Mouse (Mus musculus) spleen, postnatal 0 days (tissue): ENCODE measurements around the gene Hspbap1. TPM values are rescaled to one million over a fixed set of nuclear protein-coding genes. Genes with fewer than 3 reads are reported as not detected.

Experiments
- polyA plus RNA-seq: library from polyadenylated mRNA; unstranded; fragments of >200 nt; fragmentation: Nextera tagmentation; extraction: Ambion mirVana; gene quantifications from 2 replicates; pipeline ENCODE4 v1.2.1, GENCODE M21; 2015

Hspbap1 gene
- 16.0 and 17.9 TPM in 2 replicates for polyA plus RNA-seq

GRCm38 (mm10) chr16:35769878-35770657 lies at the start of gene Hspbap1:
Gene Hspbap1 (plus strand): TSS chr16:35770375.

DNA sequence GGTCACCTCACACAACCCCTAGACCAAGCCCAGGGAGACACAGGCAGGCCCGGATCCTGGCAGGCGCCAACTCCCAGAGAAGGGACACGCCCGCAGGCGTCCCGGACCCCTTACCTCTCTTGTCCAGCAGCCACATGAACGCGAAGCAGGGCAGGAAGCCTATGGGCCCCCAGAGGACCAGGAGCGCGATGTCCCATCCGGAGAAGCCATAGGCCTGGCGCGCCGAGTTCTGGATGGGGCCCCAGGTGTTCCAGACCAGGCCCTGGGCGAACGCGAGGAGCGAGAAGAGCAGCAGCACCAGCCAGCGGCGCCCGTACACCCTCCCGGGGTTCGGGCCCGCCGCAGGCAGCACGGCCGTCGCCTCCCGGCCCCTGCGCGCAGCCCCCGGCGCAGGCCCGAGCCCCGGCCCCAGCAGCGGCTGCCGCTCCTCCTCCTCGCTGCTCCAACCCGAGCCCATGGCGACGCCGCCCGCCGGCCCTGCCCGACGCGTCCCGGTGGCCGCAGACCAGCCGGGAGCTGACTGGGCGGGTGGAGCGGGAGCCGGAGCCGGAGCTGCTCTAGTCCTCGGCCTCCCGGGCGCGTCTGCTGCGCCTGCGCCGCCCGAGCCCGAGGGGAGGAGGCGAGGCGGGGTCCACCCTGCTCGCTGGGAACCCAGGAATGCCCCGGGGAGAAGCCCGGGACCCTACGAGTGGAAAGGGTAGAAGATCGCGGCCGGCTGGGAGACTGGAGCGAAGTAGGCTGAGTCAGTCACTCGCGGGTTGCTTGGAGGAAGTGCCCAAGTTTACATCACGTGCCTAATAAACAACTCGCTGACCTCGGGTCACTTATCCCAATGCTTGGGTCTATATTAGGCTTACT lies 1.2 kb upstream of the Hspbap1 start, which contains the start of gene Dirc2:
Dirc2 (minus strand) TSS at position 572 of the 858 bp plus-strand sequence.

GRCm38 (mm10) chr16:35871048-35871851 lies 101.1 kb downstream of the Hspbap1 start, which contains the start of gene Parp14:
Gene Parp14 (minus strand): TSS chr16:35871544.

Other genes starting within 250 kb of the Hspbap1 start
- gene Sema5b, start 229.2 kb upstream of the Hspbap1 start, polyA plus RNA-seq: 0.36 and 0.57 TPM in 2 replicates
- gene Dirc2, start 1.0 kb upstream of the Hspbap1 start, polyA plus RNA-seq: 8.5 and 10.0 TPM in 2 replicates
- gene Parp14, start 101.2 kb downstream of the Hspbap1 start, polyA plus RNA-seq: 4.6 and 6.9 TPM in 2 replicates
- gene Parp9, start 168.1 kb downstream of the Hspbap1 start, polyA plus RNA-seq: 15.9 and 18.4 TPM in 2 replicates
- gene Dtx3l, start 168.8 kb downstream of the Hspbap1 start, polyA plus RNA-seq: 6.4 and 7.8 TPM in 2 replicates
- gene Kpna1, start 208.4 kb downstream of the Hspbap1 start, polyA plus RNA-seq: 24.0 and 24.6 TPM in 2 replicates